Mouse (Mus musculus): ENCODE measurements around the gene Xab2. TPM values are rescaled to one million over a fixed set of nuclear protein-coding genes. Genes with fewer than 3 reads are reported as not detected.
A peak's percentile ranks its signal among the peaks of the same experiment; 100 is the strongest.

Xab2 gene
- polyA plus RNA-seq (2016; fragmentation: Nextera tagmentation; extraction: Ambion mirVana) = 58.9 and 59.6 TPM in 2 replicates

GRCm38 (mm10) chr8:3621199-3621970 lies at the start of gene Xab2, which contains the start of gene Pet100:
Xab2 (minus strand) TSS chr8:3621316.
Pet100 (plus strand) TSS chr8:3621548.
- Histone ChIP-seq H3K4me3 (peak within 1 kb of the TSS; percentile 88), H3K9ac (peak within 1 kb of the TSS; percentile 80), H3K4me1 (peaks cover 18% of the 10 kb centered on the region), H3K9me3 (replicated peaks) (no peaks in the 10 kb centered on the region), H3K27me3 (no peaks in the 10 kb centered on the region; the same call in 1 of the 2 replicates), H3K36me3 (peaks cover 20% of the 10 kb centered on the region), H3K27ac (no peak within 1 kb of the TSS), H3K4me2 (replicated peaks) (peak within 1 kb of the TSS; percentile 73)
- peak; percentile 97 for ATAC-seq (ENCODE audit: low FRiP score)
- WGBS = under 1% methylated on average over 37 of the region's 37 CpGs

GRCm38 (mm10) chr8:3670388-3670787 lies 49.3 kb upstream of the Xab2 start:
- WGBS = 93% methylated on average over 2 of the region's 2 CpGs
- no peaks in the 10 kb centered on the region; the same call in 1 of the 2 replicates for H3K27me3 ChIP-seq
- no peaks in the 10 kb centered on the region for H3K9me3 ChIP-seq (replicated peaks)
- no peak overlapping the region for H3K4me3 ChIP-seq
- H3K9ac ChIP-seq = no peak overlapping the region
- no peak overlapping the region for H3K4me2 ChIP-seq (replicated peaks)
- no peak for ATAC-seq (ENCODE audit: low FRiP score)
- no peaks in the 10 kb centered on the region; the same call in 1 of the 2 replicates for H3K4me1 ChIP-seq
- no peak overlapping the region for H3K27ac ChIP-seq
- no peaks in the 10 kb centered on the region for H3K36me3 ChIP-seq

- Histone ChIP-seq H3K27me3 (no peaks in the 10 kb centered on the region; the same call in 1 of the 2 replicates), H3K9ac (no peak within 1 kb of the TSS), H3K27ac (no peak within 1 kb of the TSS), H3K9me3 (replicated peaks) (no peaks in the 10 kb centered on the region; the same call in 1 of the 2 replicates), H3K4me3 (no peak within 1 kb of the TSS), H3K4me2 (replicated peaks) (no peak within 1 kb of the TSS), H3K4me1 (no peaks in the 10 kb centered on the region), H3K36me3 (no peaks in the 10 kb centered on the region)
- WGBS = 82% methylated on average over 6 of the region's 6 CpGs
- no peak for ATAC-seq (ENCODE audit: low FRiP score)
These were observed 44.4 kb upstream of the Xab2 start, which contains the start of gene Mcemp1 for GRCm38 (mm10) chr8:3665507-3665906. Mcemp1 (plus strand) TSS chr8:3665754.

GRCm38 (mm10) chr8:3664405-3664804 lies 43.3 kb upstream of the Xab2 start:
- Histone ChIP-seq H3K27me3 (no peaks in the 10 kb centered on the region; the same call in 1 of the 2 replicates), H3K4me2 (replicated peaks) (no peak overlapping the region), H3K36me3 (no peaks in the 10 kb centered on the region), H3K9ac (no peak overlapping the region), H3K9me3 (replicated peaks) (no peaks in the 10 kb centered on the region; the same call in 1 of the 2 replicates), H3K27ac (no peak overlapping the region), H3K4me1 (no peaks in the 10 kb centered on the region), H3K4me3 (no peak overlapping the region)
- WGBS = 66% methylated on average over 4 of the region's 5 CpGs
- ATAC-seq (ENCODE audit: low FRiP score) = no peak

GRCm38 (mm10) chr8:3660889-3661288 lies 39.8 kb upstream of the Xab2 start:
- ATAC-seq (ENCODE audit: low FRiP score) = no peak
- Histone ChIP-seq H3K4me2 (replicated peaks) (no peak overlapping the region), H3K27ac (no peak overlapping the region), H3K27me3 (no peaks in the 10 kb centered on the region), H3K4me3 (no peak overlapping the region), H3K4me1 (peaks cover 7% of the 10 kb centered on the region), H3K9me3 (replicated peaks) (no peaks in the 10 kb centered on the region; the same call in 1 of the 2 replicates), H3K36me3 (no peaks in the 10 kb centered on the region), H3K9ac (no peak overlapping the region)
- 79% methylated on average over 8 of the region's 8 CpGs for WGBS

- H3K9me3 ChIP-seq (replicated peaks) = no peaks in the 10 kb centered on the region
- no peak overlapping the region for H3K27ac ChIP-seq
- H3K36me3 ChIP-seq = no peaks in the 10 kb centered on the region
- peak overlapping the region; percentile 32; the same call in 1 of the 2 replicates for H3K9ac ChIP-seq
- H3K4me3 ChIP-seq = no peak overlapping the region
- no peak for ATAC-seq (ENCODE audit: low FRiP score)
- no peaks in the 10 kb centered on the region for H3K27me3 ChIP-seq
- H3K4me2 ChIP-seq (replicated peaks) = peak overlapping the region; percentile 30
- 25% methylated on average over 7 of the region's 7 CpGs for WGBS
- H3K4me1 ChIP-seq = peaks cover 7% of the 10 kb centered on the region
These were observed 35.7 kb upstream of the Xab2 start for GRCm38 (mm10) chr8:3656725-3657381.

- Histone ChIP-seq H3K27me3 (no peaks in the 10 kb centered on the region), H3K9me3 (replicated peaks) (no peaks in the 10 kb centered on the region), H3K4me3 (no peak within 1 kb of the TSS), H3K36me3 (no peaks in the 10 kb centered on the region), H3K4me2 (replicated peaks) (no peak within 1 kb of the TSS), H3K9ac (no peak within 1 kb of the TSS), H3K4me1 (peaks cover 7% of the 10 kb centered on the region), H3K27ac (no peak within 1 kb of the TSS)
- 69% methylated on average over 3 of the region's 3 CpGs for WGBS
- no peak for ATAC-seq (ENCODE audit: low FRiP score)
These were observed 34.4 kb upstream of the Xab2 start, which contains the start of gene Retn for GRCm38 (mm10) chr8:3655526-3655925. Retn (plus strand) TSS chr8:3655770.

- Histone ChIP-seq H3K27ac (no peak overlapping the region), H3K9me3 (replicated peaks) (no peaks in the 10 kb centered on the region), H3K4me2 (replicated peaks) (no peak overlapping the region), H3K36me3 (no peaks in the 10 kb centered on the region), H3K4me1 (peaks cover 7% of the 10 kb centered on the region), H3K9ac (no peak overlapping the region), H3K4me3 (no peak overlapping the region), H3K27me3 (no peaks in the 10 kb centered on the region)
- WGBS = 74% methylated on average over 11 of the region's 11 CpGs
- peak; percentile 23; the same call in 1 of the 2 replicates for ATAC-seq (ENCODE audit: low FRiP score)
These were observed 33.8 kb upstream of the Xab2 start for GRCm38 (mm10) chr8:3654726-3655508.

- Histone ChIP-seq H3K4me1 (peaks cover 7% of the 10 kb centered on the region), H3K27me3 (no peaks in the 10 kb centered on the region), H3K4me2 (replicated peaks) (no peak overlapping the region), H3K9me3 (replicated peaks) (no peaks in the 10 kb centered on the region), H3K27ac (no peak overlapping the region), H3K36me3 (no peaks in the 10 kb centered on the region), H3K9ac (no peak overlapping the region), H3K4me3 (no peak overlapping the region)
- WGBS = 66% methylated on average over 3 of the region's 3 CpGs
- no peak for ATAC-seq (ENCODE audit: low FRiP score)
These were observed 31.7 kb upstream of the Xab2 start for GRCm38 (mm10) chr8:3652845-3653244.

GRCm38 (mm10) chr8:3648990-3649389 lies 27.9 kb upstream of the Xab2 start:
- no peaks in the 10 kb centered on the region for H3K9me3 ChIP-seq (replicated peaks)

GRCm38 (mm10) chr8:3648268-3648667 lies 27.2 kb upstream of the Xab2 start:
- no peak for ATAC-seq (ENCODE audit: low FRiP score)
- H3K9ac ChIP-seq = no peak overlapping the region
- WGBS = 64% methylated on average over 2 of the region's 2 CpGs
- no peaks in the 10 kb centered on the region for H3K36me3 ChIP-seq
- H3K9me3 ChIP-seq (replicated peaks) = no peaks in the 10 kb centered on the region
- no peak overlapping the region for H3K4me2 ChIP-seq (replicated peaks)
- H3K4me3 ChIP-seq = no peak overlapping the region
- no peaks in the 10 kb centered on the region for H3K27me3 ChIP-seq
- H3K4me1 ChIP-seq = no peaks in the 10 kb centered on the region
- H3K27ac ChIP-seq = no peak overlapping the region

More at GRCm38 (mm10) chr8:3648990-3649389, 27.9 kb upstream of the Xab2 start:
- H3K36me3 ChIP-seq = no peaks in the 10 kb centered on the region
- H3K4me3 ChIP-seq = no peak overlapping the region
- no peak overlapping the region for H3K9ac ChIP-seq
- ATAC-seq (ENCODE audit: low FRiP score) = no peak
- WGBS = 36% methylated on average over 1 of the region's 1 CpGs
- H3K4me2 ChIP-seq (replicated peaks) = no peak overlapping the region
- no peak overlapping the region for H3K27ac ChIP-seq
- no peaks in the 10 kb centered on the region for H3K4me1 ChIP-seq
- no peaks in the 10 kb centered on the region for H3K27me3 ChIP-seq

GRCm38 (mm10) chr8:3647561-3647960 lies 26.4 kb upstream of the Xab2 start:
- no peaks in the 10 kb centered on the region for H3K9me3 ChIP-seq (replicated peaks)
- no peaks in the 10 kb centered on the region for H3K27me3 ChIP-seq
- H3K4me3 ChIP-seq = no peak overlapping the region
- ATAC-seq (ENCODE audit: low FRiP score) = no peak
- H3K9ac ChIP-seq = no peak overlapping the region
- H3K36me3 ChIP-seq = no peaks in the 10 kb centered on the region
- no peak overlapping the region for H3K27ac ChIP-seq
- WGBS = 77% methylated on average over 4 of the region's 4 CpGs
- H3K4me2 ChIP-seq (replicated peaks) = no peak overlapping the region
- H3K4me1 ChIP-seq = no peaks in the 10 kb centered on the region
